7 mouse cellular contexts compared by ENCODE assay signal in genomic region chr5:149636075-149636920, GRCm38 (mm10). TPM values are rescaled to one million over a fixed set of nuclear protein-coding genes. Genes with fewer than 3 reads are reported as not detected.
A peak's percentile ranks its signal among the peaks of the same experiment; 100 is the strongest.
DNase-seq lines count a peak whose midpoint lies in the region; ATAC-seq and TF ChIP-seq lines count a peak whose summit lies in the region.

Gene Hsph1 (minus strand): TSS chr5:149636376.

- H3K9ac ChIP-seq in intestine, postnatal 0 days (ENCODE audit: low read depth, low read length): peak within 1 kb of the TSS; percentile 57
- peak within 1 kb of the TSS; percentile 81 for H3K9ac ChIP-seq in midbrain, embryonic 12.5 days (replicated peaks)

- ATAC-seq in intestine, postnatal 0 days: peak; percentile 99
- peak; percentile 98 for ATAC-seq in midbrain, embryonic 12.5 days (ENCODE audit: low FRiP score, low read depth)

- H3K27me3 ChIP-seq in embryonic facial prominence, embryonic 10.5 days (replicated peaks; ENCODE audit: low read depth, poor library complexity, severe bottlenecking): no peaks in the 10 kb centered on the region
- no peaks in the 10 kb centered on the region for H3K27me3 ChIP-seq in intestine, postnatal 0 days (replicated peaks; ENCODE audit: control insufficient read depth, insufficient read depth, low read length)
- H3K27me3 ChIP-seq in midbrain, embryonic 12.5 days: no peaks in the 10 kb centered on the region
- H3K27me3 ChIP-seq in small intestine, adult 2 months (ENCODE audit: control insufficient read depth, insufficient read depth, low read length): no peaks in the 10 kb centered on the region

- intact Hi-C loops in left cerebral cortex, postnatal 4 days (cut with DNase I): no loop called here

- under 1% methylated on average over 60 of the region's 60 CpGs for WGBS in embryonic facial prominence, embryonic 10.5 days
- 0% methylated on average over 60 of the region's 60 CpGs for WGBS in intestine, postnatal 0 days
- under 1% methylated on average over 59 of the region's 60 CpGs for WGBS in midbrain, embryonic 12.5 days
- under 1% methylated on average over 60 of the region's 60 CpGs for WGBS in small intestine, adult 2 months

- H3K36me3 ChIP-seq in embryonic facial prominence, embryonic 10.5 days (replicated peaks): peaks cover 33% of the 10 kb centered on the region
- peaks cover 10% of the 10 kb centered on the region for H3K36me3 ChIP-seq in intestine, postnatal 0 days (ENCODE audit: control insufficient read depth, insufficient read depth)
- peaks cover 23% of the 10 kb centered on the region for H3K36me3 ChIP-seq in midbrain, embryonic 12.5 days
- peaks cover 5% of the 10 kb centered on the region for H3K36me3 ChIP-seq in small intestine, adult 2 months (ENCODE audit: control insufficient read depth, insufficient read depth, low read length)

- peak; percentile 97 for DNase-seq in adrenal gland, postnatal 10 days
- peak; percentile 98 for DNase-seq in embryonic facial prominence, embryonic 10.5 days (ENCODE audit: low spot score)
- DNase-seq in gonadal fat pad, adult 2 months (ENCODE audit: low read depth): peak; percentile 93
- DNase-seq in left cerebral cortex, postnatal 4 days: peak; percentile 100

- peak; percentile 86 for TF ChIP-seq POLR2A in small intestine, adult 2 months (IDR thresholded peaks at IDR 0.05; ENCODE audit: low read depth, low read length)

- peak within 1 kb of the TSS; percentile 84 for H3K4me3 ChIP-seq in embryonic facial prominence, embryonic 10.5 days
- H3K4me3 ChIP-seq in intestine, postnatal 0 days (ENCODE audit: low read depth, low read length): peak within 1 kb of the TSS; percentile 80
- H3K4me3 ChIP-seq in midbrain, embryonic 12.5 days: peak within 1 kb of the TSS; percentile 71
- peak within 1 kb of the TSS; percentile 79 for H3K4me3 ChIP-seq in small intestine, adult 2 months (ENCODE audit: low read depth, low read length)

- H3K4me1 ChIP-seq in embryonic facial prominence, embryonic 10.5 days: peaks cover 29% of the 10 kb centered on the region
- no peaks in the 10 kb centered on the region for H3K4me1 ChIP-seq in intestine, postnatal 0 days (replicated peaks; ENCODE audit: control insufficient read depth, insufficient read depth, low read length)
- peaks cover 29% of the 10 kb centered on the region for H3K4me1 ChIP-seq in midbrain, embryonic 12.5 days
- peaks cover 5% of the 10 kb centered on the region; the same call in 1 of the 2 replicates for H3K4me1 ChIP-seq in small intestine, adult 2 months (ENCODE audit: control insufficient read depth, insufficient read depth, insufficient read length, low read length)

- H3K4me2 ChIP-seq in intestine, postnatal 0 days (replicated peaks; ENCODE audit: low read depth): peak within 1 kb of the TSS; percentile 97
- H3K4me2 ChIP-seq in midbrain, embryonic 12.5 days (replicated peaks): peak within 1 kb of the TSS; percentile 73

- peak within 1 kb of the TSS; percentile 94 for H3K27ac ChIP-seq in embryonic facial prominence, embryonic 10.5 days (replicated peaks)
- peak within 1 kb of the TSS; percentile 66 for H3K27ac ChIP-seq in intestine, postnatal 0 days (ENCODE audit: low read depth, low read length)
- peak within 1 kb of the TSS; percentile 76 for H3K27ac ChIP-seq in midbrain, embryonic 12.5 days (replicated peaks)
- peak within 1 kb of the TSS; percentile 63 for H3K27ac ChIP-seq in small intestine, adult 2 months (ENCODE audit: insufficient read depth, low read depth, low read length)

- peak; percentile 45 for TF ChIP-seq CTCF in intestine, postnatal 0 days (IDR thresholded peaks at IDR 0.05; ENCODE audit: low read depth)
- no peak for TF ChIP-seq CTCF in small intestine, adult 2 months (IDR thresholded peaks at IDR 0.05; ENCODE audit: extremely low read depth, insufficient read length, insufficient replicate concordance, low read depth, low read length)

- H3K9me3 ChIP-seq in embryonic facial prominence, embryonic 10.5 days: no peaks in the 10 kb centered on the region
- no peaks in the 10 kb centered on the region for H3K9me3 ChIP-seq in intestine, postnatal 0 days (ENCODE audit: control insufficient read depth)
- no peaks in the 10 kb centered on the region for H3K9me3 ChIP-seq in midbrain, embryonic 12.5 days

RNA-seq across cellular contexts. Expression of gene Hsph1, which starts in this region (rescaled TPM):
- 10 to 100 TPM; 30.1 to 35.3 TPM for total RNA-seq in adrenal gland, postnatal 10 days (2021)
- 125 and 140 TPM in 2 replicates for polyA plus RNA-seq in embryonic facial prominence, embryonic 10.5 days (2016; fragmentation: Nextera tagmentation; extraction: Ambion mirVana)
- polyA plus RNA-seq in gonadal fat pad, adult 2 months (2012; rRNA removed): 7.9 and 10.4 TPM in 2 replicates
- 9.0 and 10.0 TPM in 2 replicates for polyA plus RNA-seq in intestine, postnatal 0 days (2015; fragmentation: Nextera tagmentation; extraction: Ambion mirVana)
- total RNA-seq in left cerebral cortex, postnatal 4 days (2021): 100 to 1,000 TPM; 178 to 180 TPM
- polyA plus RNA-seq in midbrain, embryonic 12.5 days (2016; fragmentation: Nextera tagmentation; extraction: Ambion mirVana): 105 and 119 TPM in 2 replicates
- polyA plus RNA-seq in small intestine, adult 2 months (2012; rRNA removed): 4.1 and 6.6 TPM in 2 replicates

Comparison
In these comparisons a context has a peak if more than half of its experiments do, and no peak if none do; other contexts are left out.
1. Peak in every context shown above with its lines: DNase-seq, ATAC-seq, H3K4me3 ChIP-seq and H3K27ac ChIP-seq.
2. RNA of gene Hsph1 (total RNA-seq): 178 to 180 TPM in left cerebral cortex, postnatal 4 days; 30.1 to 35.3 TPM in adrenal gland, postnatal 10 days; every median in the first group is over 4 times any median in the second.